Mouse (Mus musculus): ENCODE results near the gene Vasn. TPM values are rescaled to one million over a fixed set of nuclear protein-coding genes. Genes with fewer than 3 reads are reported as not detected.

Gene Vasn
- 23.4 and 24.1 TPM in 2 replicates for polyA plus RNA-seq (2016; fragmentation: Nextera tagmentation; extraction: Ambion mirVana)

- peak within 1 kb of the TSS; percentile 63 for H3K4me2 ChIP-seq (replicated peaks)
- peak within 1 kb of the TSS; percentile 79 for H3K4me3 ChIP-seq
- H3K9me3 ChIP-seq, result no peaks in the 10 kb centered on the region
- WGBS, result under 1% methylated on average over 22 of the region's 22 CpGs
- ATAC-seq (ENCODE audit: insufficient number of reproducible peaks, insufficient read depth, low FRiP score, low TSS enrichment), result peak; percentile 96
- peaks cover 12% of the 10 kb centered on the region; the same call in 1 of the 2 replicates for H3K36me3 ChIP-seq
- no peaks in the 10 kb centered on the region for H3K27me3 ChIP-seq
- H3K4me1 ChIP-seq, result peaks cover 51% of the 10 kb centered on the region
- peak within 1 kb of the TSS; percentile 93 for H3K27ac ChIP-seq
- H3K9ac ChIP-seq, result peak within 1 kb of the TSS; percentile 86
These were observed at the start of gene Vasn, which contains the start of gene Dnaja3 for GRCm38 (mm10) chr16:4639831-4640237. Vasn (plus strand) TSS chr16:4639941. Dnaja3 (plus strand) TSS chr16:4639989.

- ATAC-seq (ENCODE audit: insufficient number of reproducible peaks, insufficient read depth, low FRiP score, low TSS enrichment), result no peak
- WGBS, result 98% methylated on average over 9 of the region's 9 CpGs
- H3K4me1 ChIP-seq, result peaks cover 34% of the 10 kb centered on the region
These were observed 49.5 kb upstream of the Vasn start for GRCm38 (mm10) chr16:4590236-4590635.

GRCm38 (mm10) chr16:4592909-4593875 lies 46.5 kb upstream of the Vasn start:
- Histone ChIP-seq H3K9me3 (no peaks in the 10 kb centered on the region), H3K27me3 (no peaks in the 10 kb centered on the region), H3K4me3 (peak overlapping the region; percentile 89), H3K4me1 (peaks cover 47% of the 10 kb centered on the region), H3K9ac (peak overlapping the region; percentile 93), H3K36me3 (peaks cover 8% of the 10 kb centered on the region), H3K4me2 (replicated peaks) (peak overlapping the region; percentile 93), H3K27ac (peak overlapping the region; percentile 97)
- ATAC-seq (ENCODE audit: insufficient number of reproducible peaks, insufficient read depth, low FRiP score, low TSS enrichment), result no peak
- 13% methylated on average over 32 of the region's 32 CpGs for WGBS

More at GRCm38 (mm10) chr16:4590236-4590635, 49.5 kb upstream of the Vasn start:
- Histone ChIP-seq H3K4me3 (no peak overlapping the region), H3K36me3 (peaks cover 8% of the 10 kb centered on the region), H3K4me2 (replicated peaks) (no peak overlapping the region), H3K9me3 (no peaks in the 10 kb centered on the region), H3K27ac (no peak overlapping the region), H3K9ac (no peak overlapping the region), H3K27me3 (no peaks in the 10 kb centered on the region)

- Histone ChIP-seq H3K4me3 (peak within 1 kb of the TSS; percentile 89), H3K9me3 (no peaks in the 10 kb centered on the region), H3K36me3 (peaks cover 8% of the 10 kb centered on the region), H3K9ac (peak within 1 kb of the TSS; percentile 93), H3K27ac (peak within 1 kb of the TSS; percentile 97), H3K4me2 (replicated peaks) (peak within 1 kb of the TSS; percentile 93), H3K4me1 (peaks cover 57% of the 10 kb centered on the region), H3K27me3 (no peaks in the 10 kb centered on the region)
- under 1% methylated on average over 33 of the region's 74 CpGs for WGBS
- ATAC-seq (ENCODE audit: insufficient number of reproducible peaks, insufficient read depth, low FRiP score, low TSS enrichment), result peak; percentile 75
These were observed 45.5 kb upstream of the Vasn start, which contains the start of gene Glis2 for GRCm38 (mm10) chr16:4593971-4594813. Glis2 (plus strand) TSS chr16:4594713.

- Histone ChIP-seq H3K4me1 (peaks cover 65% of the 10 kb centered on the region), H3K9ac (peak overlapping the region; percentile 93), H3K4me2 (replicated peaks) (peak overlapping the region; percentile 93), H3K9me3 (no peaks in the 10 kb centered on the region), H3K27ac (peak overlapping the region; percentile 97), H3K36me3 (peaks cover 8% of the 10 kb centered on the region), H3K27me3 (no peaks in the 10 kb centered on the region), H3K4me3 (peak overlapping the region; percentile 89)
- peak; percentile 3; the same call in 1 of the 2 replicates for ATAC-seq (ENCODE audit: insufficient number of reproducible peaks, insufficient read depth, low FRiP score, low TSS enrichment)
- 0% methylated on average over 38 of the region's 52 CpGs for WGBS
These were observed 44.8 kb upstream of the Vasn start for GRCm38 (mm10) chr16:4594814-4595526.

GRCm38 (mm10) chr16:4595527-4595963 lies 44.2 kb upstream of the Vasn start:
- Histone ChIP-seq H3K9me3 (no peaks in the 10 kb centered on the region), H3K36me3 (peaks cover 4% of the 10 kb centered on the region), H3K9ac (peak overlapping the region; percentile 93), H3K4me2 (replicated peaks) (peak overlapping the region; percentile 93), H3K4me3 (peak overlapping the region; percentile 89), H3K27me3 (no peaks in the 10 kb centered on the region), H3K4me1 (peaks cover 71% of the 10 kb centered on the region), H3K27ac (peak overlapping the region; percentile 97)
- ATAC-seq (ENCODE audit: insufficient number of reproducible peaks, insufficient read depth, low FRiP score, low TSS enrichment), result peak; percentile 6; the same call in 1 of the 2 replicates
- WGBS, result 1% methylated on average over 5 of the region's 5 CpGs

GRCm38 (mm10) chr16:4596141-4596728 lies 43.5 kb upstream of the Vasn start:
- no peaks in the 10 kb centered on the region for H3K9me3 ChIP-seq

GRCm38 (mm10) chr16:4596836-4597235 lies 42.9 kb upstream of the Vasn start:
- ATAC-seq (ENCODE audit: insufficient number of reproducible peaks, insufficient read depth, low FRiP score, low TSS enrichment), result no peak
- H3K27ac ChIP-seq, result peak overlapping the region; percentile 97; the same call in 1 of the 2 replicates
- no peaks in the 10 kb centered on the region for H3K9me3 ChIP-seq
- no peaks in the 10 kb centered on the region for H3K27me3 ChIP-seq
- 52% methylated on average over 2 of the region's 2 CpGs for WGBS
- peak overlapping the region; percentile 93 for H3K9ac ChIP-seq
- no peaks in the 10 kb centered on the region for H3K36me3 ChIP-seq
- peak overlapping the region; percentile 93 for H3K4me2 ChIP-seq (replicated peaks)
- H3K4me1 ChIP-seq, result peaks cover 81% of the 10 kb centered on the region
- H3K4me3 ChIP-seq, result peak overlapping the region; percentile 89

More at GRCm38 (mm10) chr16:4596141-4596728, 43.5 kb upstream of the Vasn start:
- 5% methylated on average over 3 of the region's 3 CpGs for WGBS
- no peaks in the 10 kb centered on the region for H3K36me3 ChIP-seq
- peaks cover 76% of the 10 kb centered on the region for H3K4me1 ChIP-seq
- peak overlapping the region; percentile 89 for H3K4me3 ChIP-seq
- H3K27me3 ChIP-seq, result no peaks in the 10 kb centered on the region
- peak overlapping the region; percentile 93 for H3K4me2 ChIP-seq (replicated peaks)
- ATAC-seq (ENCODE audit: insufficient number of reproducible peaks, insufficient read depth, low FRiP score, low TSS enrichment), result peak; percentile 7; the same call in 1 of the 2 replicates
- H3K27ac ChIP-seq, result peak overlapping the region; percentile 97
- peak overlapping the region; percentile 93 for H3K9ac ChIP-seq

- Histone ChIP-seq H3K9me3 (no peaks in the 10 kb centered on the region), H3K27ac (peak overlapping the region; percentile 97; the same call in 1 of the 2 replicates), H3K36me3 (no peaks in the 10 kb centered on the region), H3K4me1 (peaks cover 84% of the 10 kb centered on the region), H3K9ac (peak overlapping the region; percentile 38), H3K4me3 (peak overlapping the region; percentile 89; the same call in 1 of the 2 replicates), H3K4me2 (replicated peaks) (peak overlapping the region; percentile 93), H3K27me3 (no peaks in the 10 kb centered on the region)
- 51% methylated on average over 7 of the region's 7 CpGs for WGBS
- no peak for ATAC-seq (ENCODE audit: insufficient number of reproducible peaks, insufficient read depth, low FRiP score, low TSS enrichment)
These were observed 42.4 kb upstream of the Vasn start for GRCm38 (mm10) chr16:4597296-4597695.

- Histone ChIP-seq H3K27me3 (no peaks in the 10 kb centered on the region), H3K9me3 (no peaks in the 10 kb centered on the region), H3K27ac (peak overlapping the region; percentile 97; the same call in 1 of the 2 replicates), H3K4me1 (peaks cover 84% of the 10 kb centered on the region), H3K4me3 (peak overlapping the region; percentile 1; the same call in 1 of the 2 replicates), H3K4me2 (replicated peaks) (peak overlapping the region; percentile 93; the same call in 1 of the 2 replicates), H3K36me3 (no peaks in the 10 kb centered on the region), H3K9ac (0 out of 2 replicates have a peak overlapping the region, but pooled peaks have one; percentile 1)
- ATAC-seq (ENCODE audit: insufficient number of reproducible peaks, insufficient read depth, low FRiP score, low TSS enrichment), result no peak
- WGBS, result 59% methylated on average over 5 of the region's 5 CpGs
These were observed 41.7 kb upstream of the Vasn start for GRCm38 (mm10) chr16:4598041-4598440.
